Mouse (Mus musculus) ovary, postnatal 14 days (tissue): ENCODE data around the gene Cfap69.

Source experiments
- DNase-seq: peaks from one replicate; pipeline ENCODE4 v3.0.0; 2022; ENCODE audit warnings: low spot score

Gene Cfap69

DNA sequence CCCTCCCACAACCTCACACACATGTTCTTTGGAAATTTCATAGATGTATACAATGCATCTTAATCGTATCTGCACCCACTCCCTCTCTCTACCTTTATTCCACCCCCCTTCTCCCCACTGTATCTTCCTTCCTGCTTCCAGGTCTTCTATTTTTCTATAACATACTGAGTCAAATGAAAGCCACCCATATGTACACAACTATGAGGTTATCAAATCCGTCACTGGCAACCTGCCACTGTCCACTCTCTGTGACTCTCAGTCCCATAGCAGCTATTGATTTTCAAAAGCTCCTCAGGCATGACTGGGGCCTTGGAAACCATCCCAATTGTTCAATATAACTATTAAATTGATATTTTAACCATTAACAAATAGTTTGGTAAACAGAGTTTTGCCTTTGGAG is 6.1 kb downstream of the Cfap69 start:
- no peak for DNase-seq

GRCm38 (mm10) chr5:5648817-5649569 is 15.0 kb downstream of the Cfap69 start:
- no peak for DNase-seq

DNA sequence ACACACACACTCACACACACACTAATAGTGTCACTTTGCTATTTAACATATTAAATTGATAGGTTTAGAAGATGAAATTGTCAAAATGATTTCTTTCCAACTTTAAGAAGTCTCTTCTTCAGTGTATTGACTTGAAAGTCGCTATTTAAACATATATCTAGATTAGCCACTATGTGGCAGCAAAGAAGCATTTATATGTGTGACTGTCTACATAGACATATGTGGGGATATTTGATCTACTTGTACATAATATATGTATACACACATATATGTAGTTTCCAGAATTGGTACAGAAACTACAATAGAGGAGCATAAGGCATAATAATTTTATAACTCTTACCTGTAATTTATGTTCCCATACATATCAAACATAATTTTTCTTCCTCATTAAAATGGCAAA is 17.9 kb downstream of the Cfap69 start:
- DNase-seq = no peak

GRCm38 (mm10) chr5:5638496-5638895 is 25.5 kb downstream of the Cfap69 start:
- DNase-seq = no peak

DNA sequence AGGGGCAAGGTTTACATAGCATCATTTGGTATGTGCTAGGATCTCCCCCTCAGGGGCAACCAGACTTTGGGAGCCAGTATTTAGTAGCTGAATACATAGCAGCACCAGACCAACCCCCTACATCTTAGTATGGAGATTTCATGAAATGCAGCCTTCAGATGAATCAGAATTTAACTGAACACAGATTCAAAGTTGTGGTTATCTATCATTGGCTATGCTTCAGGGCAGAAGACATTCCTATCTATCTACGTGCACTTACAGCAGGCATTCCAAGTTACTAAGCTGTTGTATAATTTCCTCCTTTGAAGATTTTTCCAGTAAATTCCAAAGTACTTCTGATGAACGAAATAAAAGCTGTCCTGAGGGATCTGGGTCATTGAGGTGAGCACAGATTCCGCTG is 38.5 kb downstream of the Cfap69 start:
- no peak for DNase-seq

DNA sequence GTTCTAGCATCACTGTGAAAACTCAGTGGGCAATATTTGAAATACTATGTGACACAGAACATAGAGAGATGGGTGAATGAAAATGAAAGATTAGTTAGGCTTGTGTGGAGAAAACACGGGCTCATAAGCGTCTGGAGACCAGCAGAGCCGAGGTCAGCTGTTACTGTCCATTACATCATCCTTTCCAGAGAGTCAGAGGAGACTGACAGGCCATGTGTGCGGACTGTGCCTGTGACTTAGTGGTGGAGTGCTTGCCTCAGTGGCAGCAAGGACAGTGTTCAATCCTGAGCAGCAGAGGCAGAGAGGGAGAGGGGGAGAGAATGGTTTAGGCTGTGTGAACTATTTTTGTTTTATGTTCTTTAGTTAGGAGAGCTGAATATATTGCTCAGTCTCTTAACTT is 45.7 kb downstream of the Cfap69 start:
- no peak for DNase-seq

GRCm38 (mm10) chr5:5610540-5610939 is 53.5 kb downstream of the Cfap69 start:
- DNase-seq = no peak

GRCm38 (mm10) chr5:5587686-5588085 is 76.4 kb downstream of the Cfap69 start:
- DNase-seq = no peak

GRCm38 (mm10) chr5:5573749-5574317 is 90.2 kb downstream of the Cfap69 start, which contains the start of gene Gm8773:
TSS of gene Gm8773 (plus strand) at chr5:5573799.
- peak; percentile 2 for DNase-seq

DNA sequence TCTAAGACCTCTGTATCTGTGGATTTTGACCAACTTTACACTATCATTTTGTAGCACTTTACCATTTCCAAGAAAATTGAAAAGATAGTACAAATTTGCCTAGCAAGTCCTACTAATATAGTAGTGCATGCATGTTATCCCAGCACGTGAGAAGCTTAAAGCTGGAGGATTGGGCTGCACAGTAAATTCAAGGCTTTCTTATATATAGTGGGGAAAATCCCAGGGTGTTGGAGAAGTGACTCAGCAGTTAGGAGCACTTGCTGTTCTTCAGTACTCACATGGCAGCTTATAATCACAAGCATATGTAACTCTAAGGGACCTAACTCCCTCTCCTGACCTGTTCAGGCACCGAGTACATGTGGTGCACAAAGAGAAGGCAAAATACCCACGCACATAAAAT is 101.6 kb downstream of the Cfap69 start:
- no peak for DNase-seq

- no peak for DNase-seq
These were observed 102.9 kb downstream of the Cfap69 start for GRCm38 (mm10) chr5:5561041-5561706.

DNA sequence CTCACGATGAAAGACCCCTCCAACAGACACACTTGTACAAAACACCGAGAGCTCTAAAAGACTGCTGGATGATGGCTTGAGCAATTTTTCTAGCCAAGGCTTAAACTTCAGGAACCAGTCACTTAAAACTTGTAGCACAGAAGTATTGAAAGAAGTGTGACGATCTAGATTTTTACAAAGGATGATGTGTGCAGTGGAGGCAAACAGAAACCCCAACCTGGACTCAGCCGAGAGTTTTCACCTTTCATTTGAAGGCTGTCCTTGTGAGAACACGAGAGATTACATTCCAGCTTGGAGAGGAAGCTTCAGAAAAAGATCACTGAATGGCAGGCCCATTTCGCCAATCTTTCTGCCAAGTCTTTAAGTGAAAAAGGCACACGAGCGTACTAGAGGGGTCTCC is 104.2 kb downstream of the Cfap69 start:
- no peak for DNase-seq

DNA sequence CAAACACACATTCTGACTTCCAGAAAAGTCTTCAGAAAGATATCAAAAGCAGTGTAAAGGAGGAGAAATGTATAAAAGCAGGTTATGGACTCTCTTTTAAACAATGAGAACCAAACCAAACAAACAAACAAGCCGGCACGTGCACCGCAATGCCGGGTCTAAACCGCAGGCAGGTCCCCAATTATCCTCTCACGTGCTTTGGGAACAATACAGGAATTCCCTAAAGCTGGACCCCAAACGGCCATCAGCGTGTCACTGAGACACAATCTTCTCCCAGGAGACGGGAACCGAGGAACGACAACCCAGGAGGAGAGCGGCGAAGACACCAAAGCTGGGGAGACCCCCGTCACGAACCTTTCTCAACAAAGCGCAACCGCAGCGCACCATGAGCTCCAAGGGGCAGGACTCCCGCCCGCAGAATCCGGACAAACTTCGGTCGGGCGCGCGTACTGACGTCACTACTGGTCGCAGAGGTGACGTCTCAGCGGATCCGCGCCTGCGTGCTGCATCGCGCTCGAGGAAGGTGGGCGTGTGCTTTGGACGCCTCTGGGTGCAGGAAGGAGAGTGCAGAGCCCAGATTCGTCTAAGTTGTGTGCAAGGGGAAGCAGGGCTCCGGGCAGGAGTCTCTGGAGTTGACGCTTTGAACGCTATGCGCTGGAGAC is 104.8 kb downstream of the Cfap69 start, which contains the start of gene Gtpbp10:
TSS of gene Gtpbp10 (minus strand) at position 460 of the 662 bp plus-strand sequence.
- DNase-seq = peak; percentile 96

- DNase-seq = no peak
These were observed 112.9 kb downstream of the Cfap69 start for GRCm38 (mm10) chr5:5551110-5551509.

DNA sequence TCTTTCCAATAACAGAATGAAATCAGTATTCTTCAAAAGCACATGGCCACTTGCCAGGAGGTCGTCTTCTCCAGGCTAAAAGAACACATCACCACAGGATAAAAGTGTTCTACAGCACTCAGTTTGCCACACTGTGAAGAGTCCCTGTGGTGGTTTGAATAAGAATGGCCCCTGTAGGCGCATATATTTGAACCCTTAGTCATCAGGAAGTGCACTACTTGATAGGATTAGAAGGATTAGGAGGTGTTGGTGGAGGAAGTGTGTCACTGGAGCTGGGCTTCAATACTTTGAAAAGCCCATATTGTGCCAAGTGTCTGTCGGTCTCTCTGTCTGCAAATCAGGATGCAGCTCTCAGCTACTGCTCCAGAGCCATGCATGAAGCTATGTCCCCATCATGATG is 123.7 kb downstream of the Cfap69 start:
- DNase-seq = no peak

- DNase-seq = no peak
These were observed 124.3 kb downstream of the Cfap69 start for GRCm38 (mm10) chr5:5539771-5540170.

DNA sequence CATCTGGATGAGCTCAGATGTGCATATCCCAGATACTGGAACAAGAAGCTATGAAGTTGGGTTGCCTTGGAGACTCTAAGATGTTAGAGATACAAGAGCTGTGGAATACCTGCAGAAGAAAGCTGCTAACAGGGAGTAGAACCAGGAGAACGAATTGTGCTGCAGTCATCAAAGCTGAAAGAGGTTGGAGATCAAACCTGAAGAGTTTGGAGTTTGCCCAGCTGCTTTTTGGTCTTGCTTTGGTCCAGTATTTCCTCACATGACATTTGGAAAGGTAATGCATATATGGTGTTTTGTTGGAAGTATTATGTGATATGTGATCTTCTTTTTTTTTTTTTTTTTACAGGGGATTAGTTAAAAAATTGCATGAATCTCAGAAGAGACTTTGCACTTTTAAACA is 127.9 kb downstream of the Cfap69 start:
- no peak for DNase-seq

- no peak for DNase-seq
These were observed 130.2 kb downstream of the Cfap69 start for GRCm38 (mm10) chr5:5533656-5534420.
